Mouse (Mus musculus): ENCODE measurements at regions not wholly inside any gene's neighbourhood (a gene's known extent, or its start where the extent isn't known, plus 50 kb on each side); places are given as distances from the start of the nearest gene placed in this dataset.

GRCm38 (mm10) chr9:71420064-71420463 lies 65.7 kb downstream of the Polr2m start:
- no peaks in the 10 kb centered on the region for H3K9me3 ChIP-seq (ENCODE audit: control insufficient read depth, low read length)
- H3K9ac ChIP-seq (ENCODE audit: low read length) = no peak overlapping the region
- no peaks in the 10 kb centered on the region for H3K27me3 ChIP-seq (ENCODE audit: control insufficient read depth, insufficient read depth, low read length)
- WGBS = 90% methylated on average over 5 of the region's 5 CpGs
- H3K4me3 ChIP-seq (ENCODE audit: low read depth, low read length) = no peak overlapping the region
- no peak overlapping the region for H3K4me2 ChIP-seq (ENCODE audit: low read depth, low read length, severe bottlenecking)
- no peaks in the 10 kb centered on the region for H3K36me3 ChIP-seq (ENCODE audit: control insufficient read depth, insufficient read depth, low read length)
- no peak overlapping the region for H3K27ac ChIP-seq (ENCODE audit: low read depth, low read length)
- DNase-seq (ENCODE audit: low spot score) = no peak
- no peak for ATAC-seq (replicated peaks; ENCODE audit: low FRiP score)
- no peaks in the 10 kb centered on the region for H3K4me1 ChIP-seq (replicated peaks; ENCODE audit: control insufficient read depth, insufficient read depth, low read length)

DNA sequence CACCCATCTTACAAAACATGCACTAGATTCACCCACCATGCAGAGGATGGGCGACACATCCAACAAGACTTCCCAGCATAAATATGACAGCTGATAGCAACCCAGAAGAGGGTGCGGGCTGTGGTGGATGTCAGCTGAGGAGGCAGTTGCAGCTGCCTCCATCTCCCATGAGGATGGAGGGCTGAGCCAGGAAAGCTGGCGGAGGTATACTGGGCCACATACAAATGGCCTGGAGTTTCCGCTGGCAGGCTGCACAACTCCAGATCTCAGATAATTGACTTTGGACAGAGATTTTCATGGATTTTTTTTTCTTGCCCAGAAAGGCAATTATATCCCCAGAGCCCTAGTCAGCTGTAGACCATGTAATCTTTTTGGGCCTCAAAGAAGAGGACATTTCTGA lies 67.2 kb downstream of the Polr2m start:
- no peak for ATAC-seq (replicated peaks; ENCODE audit: low FRiP score)

GRCm38 (mm10) chr9:71417248-71417647 lies 68.5 kb downstream of the Polr2m start:
- Histone ChIP-seq H3K4me3 (ENCODE audit: low read depth, low read length) (no peak overlapping the region), H3K9me3 (ENCODE audit: control insufficient read depth, low read length) (no peaks in the 10 kb centered on the region), H3K4me2 (ENCODE audit: low read depth, low read length, severe bottlenecking) (no peak overlapping the region), H3K36me3 (ENCODE audit: control insufficient read depth, insufficient read depth, low read length) (no peaks in the 10 kb centered on the region), H3K9ac (ENCODE audit: low read length) (no peak overlapping the region), H3K27me3 (ENCODE audit: control insufficient read depth, insufficient read depth, low read length) (no peaks in the 10 kb centered on the region), H3K4me1 (replicated peaks; ENCODE audit: control insufficient read depth, insufficient read depth, low read length) (no peaks in the 10 kb centered on the region), H3K27ac (ENCODE audit: low read depth, low read length) (no peak overlapping the region)
- ATAC-seq (replicated peaks; ENCODE audit: low FRiP score) (no peak), DNase-seq (ENCODE audit: low spot score) (no peak)
- 88% methylated on average over 4 of the region's 4 CpGs for WGBS

More for the DNA sequence above, 67.2 kb downstream of the Polr2m start:
- Histone ChIP-seq H3K9me3 (ENCODE audit: control insufficient read depth, low read length) (no peaks in the 10 kb centered on the region), H3K4me2 (ENCODE audit: low read depth, low read length, severe bottlenecking) (no peak overlapping the region), H3K36me3 (ENCODE audit: control insufficient read depth, insufficient read depth, low read length) (no peaks in the 10 kb centered on the region), H3K27me3 (ENCODE audit: control insufficient read depth, insufficient read depth, low read length) (no peaks in the 10 kb centered on the region), H3K4me3 (ENCODE audit: low read depth, low read length) (no peak overlapping the region), H3K27ac (ENCODE audit: low read depth, low read length) (no peak overlapping the region), H3K4me1 (replicated peaks; ENCODE audit: control insufficient read depth, insufficient read depth, low read length) (no peaks in the 10 kb centered on the region), H3K9ac (ENCODE audit: low read length) (no peak overlapping the region)
- no peak for DNase-seq (ENCODE audit: low spot score)
- WGBS = 91% methylated on average over 4 of the region's 4 CpGs

- H3K9me3 ChIP-seq (ENCODE audit: control insufficient read depth, low read length) = no peaks in the 10 kb centered on the region
- WGBS = 73% methylated on average over 1 of the region's 1 CpGs
Measured at GRCm38 (mm10) chr9:71411171-71411570, 74.6 kb downstream of the Polr2m start.

GRCm38 (mm10) chr9:71409925-71410324 lies 75.8 kb downstream of the Polr2m start:
- no peak overlapping the region for H3K4me2 ChIP-seq (ENCODE audit: low read depth, low read length, severe bottlenecking)
- DNase-seq (ENCODE audit: low spot score) (no peak), ATAC-seq (replicated peaks; ENCODE audit: low FRiP score) (no peak)
- no peaks in the 10 kb centered on the region for H3K36me3 ChIP-seq (ENCODE audit: control insufficient read depth, insufficient read depth, low read length)
- no peak overlapping the region for H3K9ac ChIP-seq (ENCODE audit: low read length)
- H3K27ac ChIP-seq (ENCODE audit: low read depth, low read length) = no peak overlapping the region
- 89% methylated on average over 1 of the region's 1 CpGs for WGBS
- H3K4me1 ChIP-seq (replicated peaks; ENCODE audit: control insufficient read depth, insufficient read depth, low read length) = no peaks in the 10 kb centered on the region
- no peak overlapping the region for H3K4me3 ChIP-seq (ENCODE audit: low read depth, low read length)
- no peaks in the 10 kb centered on the region for H3K9me3 ChIP-seq (ENCODE audit: control insufficient read depth, low read length)
- H3K27me3 ChIP-seq (ENCODE audit: control insufficient read depth, insufficient read depth, low read length) = no peaks in the 10 kb centered on the region

More at GRCm38 (mm10) chr9:71411171-71411570, 74.6 kb downstream of the Polr2m start:
- Histone ChIP-seq H3K4me3 (ENCODE audit: low read depth, low read length) (no peak overlapping the region), H3K4me1 (replicated peaks; ENCODE audit: control insufficient read depth, insufficient read depth, low read length) (no peaks in the 10 kb centered on the region), H3K27ac (ENCODE audit: low read depth, low read length) (no peak overlapping the region), H3K9ac (ENCODE audit: low read length) (no peak overlapping the region), H3K4me2 (ENCODE audit: low read depth, low read length, severe bottlenecking) (no peak overlapping the region), H3K27me3 (ENCODE audit: control insufficient read depth, insufficient read depth, low read length) (no peaks in the 10 kb centered on the region), H3K36me3 (ENCODE audit: control insufficient read depth, insufficient read depth, low read length) (no peaks in the 10 kb centered on the region)
- DNase-seq (ENCODE audit: low spot score) (no peak), ATAC-seq (replicated peaks; ENCODE audit: low FRiP score) (no peak)

GRCm38 (mm10) chr9:71408946-71409345 lies 76.8 kb downstream of the Polr2m start:
- DNase-seq (ENCODE audit: low spot score) (no peak), ATAC-seq (replicated peaks; ENCODE audit: low FRiP score) (no peak)
- Histone ChIP-seq H3K27ac (ENCODE audit: low read depth, low read length) (no peak overlapping the region), H3K9me3 (ENCODE audit: control insufficient read depth, low read length) (no peaks in the 10 kb centered on the region), H3K9ac (ENCODE audit: low read length) (no peak overlapping the region), H3K36me3 (ENCODE audit: control insufficient read depth, insufficient read depth, low read length) (no peaks in the 10 kb centered on the region), H3K4me2 (ENCODE audit: low read depth, low read length, severe bottlenecking) (no peak overlapping the region), H3K4me3 (ENCODE audit: low read depth, low read length) (no peak overlapping the region), H3K27me3 (ENCODE audit: control insufficient read depth, insufficient read depth, low read length) (no peaks in the 10 kb centered on the region), H3K4me1 (replicated peaks; ENCODE audit: control insufficient read depth, insufficient read depth, low read length) (no peaks in the 10 kb centered on the region)
- WGBS = 92% methylated on average over 5 of the region's 5 CpGs

DNA sequence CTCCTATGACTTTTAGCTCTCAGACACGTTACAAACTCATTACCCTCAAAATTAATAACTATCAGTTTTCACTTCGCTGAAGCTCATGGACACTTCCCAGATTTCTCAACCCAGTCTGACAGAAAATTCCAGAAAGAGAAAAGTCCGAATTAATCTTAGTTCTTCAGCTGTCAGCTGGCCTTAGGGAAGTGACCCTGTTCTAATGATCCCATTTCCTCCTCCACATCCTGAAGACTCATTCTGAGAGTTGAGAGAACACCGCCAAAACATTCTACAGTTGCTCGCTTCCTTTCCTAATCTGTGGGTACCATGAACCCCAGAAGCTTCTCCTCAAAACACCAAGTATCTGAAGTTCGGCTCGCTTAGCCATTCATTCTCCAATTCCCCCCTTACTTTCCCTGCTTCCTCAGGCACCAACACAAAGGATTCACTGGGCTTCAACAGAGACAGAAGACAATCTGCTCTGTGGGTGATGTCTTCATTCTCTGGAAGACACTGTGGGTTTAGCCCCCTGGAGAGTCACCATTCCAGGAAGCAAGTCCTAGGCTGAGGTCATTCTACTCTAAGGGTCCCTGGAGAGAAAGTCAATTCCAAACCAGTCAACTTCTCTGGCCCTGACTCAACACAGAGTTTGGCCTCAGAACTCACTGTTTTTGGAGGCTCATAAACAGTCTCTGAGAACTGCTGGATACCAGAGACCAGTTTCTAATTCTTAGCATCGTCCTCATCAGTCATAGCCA lies 81.2 kb downstream of the Polr2m start:
- Histone ChIP-seq H3K9me3 (ENCODE audit: control insufficient read depth, low read length) (no peaks in the 10 kb centered on the region), H3K4me2 (ENCODE audit: low read depth, low read length, severe bottlenecking) (no peak overlapping the region), H3K36me3 (ENCODE audit: control insufficient read depth, insufficient read depth, low read length) (no peaks in the 10 kb centered on the region), H3K9ac (ENCODE audit: low read length) (no peak overlapping the region), H3K4me3 (ENCODE audit: low read depth, low read length) (no peak overlapping the region), H3K27me3 (ENCODE audit: control insufficient read depth, insufficient read depth, low read length) (no peaks in the 10 kb centered on the region), H3K4me1 (replicated peaks; ENCODE audit: control insufficient read depth, insufficient read depth, low read length) (no peaks in the 10 kb centered on the region), H3K27ac (ENCODE audit: low read depth, low read length) (no peak overlapping the region)
- no peak for DNase-seq (ENCODE audit: low spot score)
- WGBS = 85% methylated on average over 8 of the region's 8 CpGs
- ATAC-seq (replicated peaks; ENCODE audit: low FRiP score) = no peak

DNA sequence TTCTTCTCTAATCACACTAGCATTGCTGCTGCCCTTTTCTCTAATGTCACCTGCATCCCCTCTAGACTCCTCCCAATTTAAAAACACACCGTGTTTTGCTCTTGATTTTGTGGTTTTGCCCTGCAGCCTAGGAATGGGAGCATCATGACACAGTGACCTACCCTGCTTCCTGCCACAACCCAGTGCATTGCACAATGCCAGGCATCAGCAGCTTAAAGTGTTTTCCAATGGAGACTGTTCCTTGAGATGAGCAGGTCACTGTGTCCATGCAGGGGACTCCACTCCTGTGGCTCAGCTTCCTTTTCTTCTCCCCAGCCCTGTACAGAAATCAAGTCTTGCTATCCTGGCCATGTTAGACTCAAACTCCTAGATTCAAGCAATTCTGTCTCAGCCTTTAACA lies 84.1 kb downstream of the Polr2m start:
- ATAC-seq (replicated peaks; ENCODE audit: low FRiP score) (no peak), DNase-seq (ENCODE audit: low spot score) (no peak)
- no peak overlapping the region for H3K27ac ChIP-seq (ENCODE audit: low read depth, low read length)
- H3K4me2 ChIP-seq (ENCODE audit: low read depth, low read length, severe bottlenecking) = no peak overlapping the region
- WGBS = 47% methylated on average over 1 of the region's 1 CpGs
- H3K27me3 ChIP-seq (ENCODE audit: control insufficient read depth, insufficient read depth, low read length) = no peaks in the 10 kb centered on the region
- no peaks in the 10 kb centered on the region for H3K9me3 ChIP-seq (ENCODE audit: control insufficient read depth, low read length)
- no peak overlapping the region for H3K9ac ChIP-seq (ENCODE audit: low read length)
- H3K36me3 ChIP-seq (ENCODE audit: control insufficient read depth, insufficient read depth, low read length) = no peaks in the 10 kb centered on the region
- no peaks in the 10 kb centered on the region for H3K4me1 ChIP-seq (replicated peaks; ENCODE audit: control insufficient read depth, insufficient read depth, low read length)
- H3K4me3 ChIP-seq (ENCODE audit: low read depth, low read length) = no peak overlapping the region

DNA sequence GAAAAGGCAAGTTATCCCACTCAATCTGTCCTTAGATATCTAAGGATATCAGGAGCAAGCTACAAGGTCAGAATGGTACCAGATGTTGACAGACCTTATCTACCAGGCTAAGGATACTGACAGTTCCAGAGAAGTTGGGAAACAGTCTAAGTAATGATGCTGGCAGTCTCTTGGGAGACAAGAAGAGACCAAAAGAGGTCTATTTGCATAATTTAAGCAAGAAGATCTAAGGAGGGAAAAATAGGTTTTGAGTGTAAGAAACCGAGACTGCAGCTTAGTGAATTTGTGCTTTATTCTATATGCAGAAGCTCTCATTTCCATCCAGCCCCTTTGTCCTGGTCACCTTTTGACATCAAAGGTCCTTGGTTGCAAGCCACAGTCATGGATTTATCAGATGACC lies 86.4 kb downstream of the Polr2m start:
- Histone ChIP-seq H3K36me3 (ENCODE audit: control insufficient read depth, insufficient read depth, low read length) (no peaks in the 10 kb centered on the region), H3K4me1 (replicated peaks; ENCODE audit: control insufficient read depth, insufficient read depth, low read length) (no peaks in the 10 kb centered on the region), H3K4me2 (ENCODE audit: low read depth, low read length, severe bottlenecking) (no peak overlapping the region), H3K27me3 (ENCODE audit: control insufficient read depth, insufficient read depth, low read length) (no peaks in the 10 kb centered on the region), H3K9ac (ENCODE audit: low read length) (no peak overlapping the region), H3K27ac (ENCODE audit: low read depth, low read length) (no peak overlapping the region), H3K4me3 (ENCODE audit: low read depth, low read length) (no peak overlapping the region), H3K9me3 (ENCODE audit: control insufficient read depth, low read length) (no peaks in the 10 kb centered on the region)
- DNase-seq (ENCODE audit: low spot score) (no peak), ATAC-seq (replicated peaks; ENCODE audit: low FRiP score) (no peak)
- WGBS = 88% methylated on average over 1 of the region's 1 CpGs
